Mouse (Mus musculus): Measurements from ENCODE around the gene Gm3435. TPM values are rescaled to one million over a fixed set of nuclear protein-coding genes. Genes with fewer than 3 reads are reported as not detected.
"Not testable (repeated sequence)": the region's sequence is repeated elsewhere in the genome, so short reads cannot be mapped to it uniquely, and the experiment has no call there.

The Gm3435 gene
- total RNA-seq (2021) = 1 to 10 TPM; 1.1 to 2.2 TPM
- long read RNA-seq, experiment 1, partial matches to known transcripts = 2 of 3 reads
- long read RNA-seq, experiment 1, other reads (novel, unspliced or antisense) = 1 of 3 reads
- long read RNA-seq, experiment 2, partial matches to known transcripts = 5 of 9 reads
- long read RNA-seq, experiment 2, other reads (novel, unspliced or antisense) = 2 of 9 reads

DNA sequence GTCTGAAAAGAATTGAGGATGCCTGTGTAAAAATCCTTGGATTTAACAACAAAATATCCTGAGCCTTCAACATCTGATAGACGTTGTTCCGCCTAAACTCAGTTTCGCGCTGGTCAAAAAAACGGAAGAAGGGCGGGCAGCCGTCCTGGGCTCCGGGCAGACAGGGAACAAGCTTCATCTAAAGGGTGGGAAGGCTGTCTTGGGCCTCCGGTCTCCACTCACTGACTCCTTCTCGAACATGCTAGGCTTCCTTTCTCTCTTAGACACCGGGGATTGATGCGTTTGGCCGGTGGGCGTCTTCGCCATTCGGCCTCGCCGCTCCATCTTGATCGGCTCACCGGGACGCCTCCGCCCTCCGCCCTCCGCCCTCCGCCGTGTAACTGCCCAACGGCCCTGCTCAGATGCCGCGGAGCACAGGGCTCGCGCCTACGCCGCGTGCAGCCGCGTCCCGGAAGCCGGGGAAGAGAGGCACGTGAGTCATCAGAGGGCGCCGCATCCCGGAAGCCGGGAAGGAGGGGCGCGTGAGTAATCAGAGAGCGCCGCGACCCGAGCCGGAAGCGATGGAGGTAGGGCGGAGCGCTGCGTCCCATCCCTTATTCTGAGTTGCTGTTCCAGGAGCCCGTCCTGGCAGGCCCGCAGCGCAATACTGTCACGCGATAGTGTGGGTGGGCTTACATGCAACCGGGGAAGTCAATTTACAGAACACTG lies at the start of gene Gm3435:
Gm3435 (plus strand) TSS at position 471 of the 708 bp plus-strand sequence.
- not testable (repeated sequence) for DNase-seq

DNA sequence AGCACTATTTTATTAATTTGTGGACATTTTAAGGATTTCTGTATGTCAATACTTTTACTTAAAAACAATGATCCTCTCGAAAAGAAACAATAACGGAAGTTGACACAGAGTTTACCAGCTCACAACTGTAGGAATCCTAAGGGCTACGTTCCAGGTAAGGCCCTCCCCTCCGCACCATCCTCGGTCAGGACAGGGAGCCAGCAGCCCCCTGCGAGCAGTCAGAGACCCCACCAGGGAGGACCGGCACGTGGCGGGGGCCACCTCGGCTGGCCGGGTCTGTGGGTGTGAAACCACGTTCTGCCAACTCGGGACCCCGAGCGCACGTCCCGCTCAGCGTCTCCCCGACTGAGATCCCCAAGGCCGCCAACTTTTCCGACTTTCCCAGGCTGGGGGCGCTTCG lies 49.5 kb upstream of the Gm3435 start:
- peak; percentile 33 for DNase-seq

DNA sequence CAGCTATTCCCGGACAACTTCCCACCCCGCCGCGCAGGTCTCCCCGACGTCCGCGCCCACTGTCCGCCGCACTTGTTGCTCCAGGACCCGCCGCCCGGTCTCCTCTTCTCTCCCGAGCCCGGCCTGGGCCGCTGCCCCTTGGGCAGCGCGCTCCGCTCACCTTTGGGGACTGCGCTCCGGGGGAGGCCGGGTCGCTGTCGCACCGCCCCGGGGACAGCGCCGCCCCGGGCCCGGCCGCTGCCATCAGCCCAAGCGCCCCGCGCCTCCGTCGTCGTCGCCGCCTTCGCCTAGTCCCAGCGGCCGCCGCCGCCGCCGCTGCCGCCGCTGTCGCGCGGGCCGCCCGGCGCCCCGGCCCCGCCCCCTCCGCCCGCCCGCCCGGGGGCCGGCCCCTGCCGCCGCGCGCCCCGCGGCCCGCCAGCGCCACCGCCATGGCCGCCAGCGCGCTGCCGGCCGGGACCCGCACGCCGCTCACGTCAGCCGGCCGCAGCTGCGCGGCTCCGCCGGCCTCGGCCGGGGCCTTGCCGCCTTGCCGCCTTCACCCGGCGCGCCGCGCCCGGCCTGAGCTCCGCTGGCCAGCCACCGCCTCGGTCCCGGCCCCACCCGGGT lies 48.9 kb upstream of the Gm3435 start, which contains the start of gene Phf10:
Phf10 (minus strand) TSS at position 323 of the 606 bp plus-strand sequence.
- DNase-seq = peak; percentile 49

DNA sequence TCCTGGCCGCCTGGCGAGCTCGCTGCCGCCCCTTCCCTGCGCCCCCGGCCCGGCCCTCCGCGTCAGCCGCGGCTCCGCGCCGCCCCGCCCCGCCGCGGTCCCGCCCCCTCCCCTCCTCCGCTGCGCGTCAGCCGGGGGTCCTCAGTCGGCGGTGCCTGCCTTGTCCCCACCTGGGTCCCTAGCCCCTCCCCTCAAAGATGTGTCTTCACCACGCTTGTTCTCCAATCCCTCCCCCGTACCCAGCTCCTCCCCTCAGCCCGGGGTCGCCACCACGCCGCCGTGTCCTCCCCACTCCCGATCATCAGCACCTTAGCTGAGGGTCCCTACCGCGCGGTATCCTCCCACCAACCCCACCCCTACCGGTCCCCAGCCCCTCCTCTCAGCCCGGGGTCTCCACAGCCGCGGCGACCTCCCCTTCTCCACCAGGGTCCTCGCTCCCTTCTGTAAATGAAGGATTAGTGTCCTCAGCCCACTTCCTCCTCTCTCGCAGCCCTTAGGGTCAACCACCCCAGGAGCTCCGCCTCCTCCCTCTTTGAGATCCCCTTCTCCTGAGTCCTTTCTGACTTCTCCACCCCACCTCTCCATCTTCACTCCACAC lies 48.3 kb upstream of the Gm3435 start:
- not testable (repeated sequence) for DNase-seq

DNA sequence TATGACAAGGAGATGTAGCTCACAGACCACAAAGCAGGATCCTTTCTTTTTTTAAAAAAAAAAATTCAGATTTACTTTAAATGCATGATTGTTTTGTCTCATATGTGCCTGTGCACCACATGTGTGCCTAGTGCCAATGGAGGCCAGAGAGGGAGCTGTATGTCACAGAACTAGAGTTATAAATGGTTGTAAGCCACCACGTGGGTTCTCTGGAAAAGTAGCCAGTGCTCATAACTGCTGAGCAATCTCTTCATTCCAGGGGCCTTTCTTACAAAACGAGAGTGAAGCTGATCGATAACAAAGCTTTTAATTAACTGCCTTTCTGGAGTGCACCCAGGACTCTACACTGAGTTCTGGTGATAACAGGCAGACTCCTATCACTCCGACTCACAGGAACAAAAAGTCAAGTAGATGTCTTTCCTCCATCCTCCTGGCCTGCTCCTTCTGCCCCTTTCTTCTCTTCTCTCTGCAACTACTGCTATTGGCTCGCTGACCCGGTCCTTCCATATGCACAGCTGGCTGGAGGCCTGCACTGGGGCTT lies 41.5 kb upstream of the Gm3435 start:
- DNase-seq = not testable (repeated sequence)

DNA sequence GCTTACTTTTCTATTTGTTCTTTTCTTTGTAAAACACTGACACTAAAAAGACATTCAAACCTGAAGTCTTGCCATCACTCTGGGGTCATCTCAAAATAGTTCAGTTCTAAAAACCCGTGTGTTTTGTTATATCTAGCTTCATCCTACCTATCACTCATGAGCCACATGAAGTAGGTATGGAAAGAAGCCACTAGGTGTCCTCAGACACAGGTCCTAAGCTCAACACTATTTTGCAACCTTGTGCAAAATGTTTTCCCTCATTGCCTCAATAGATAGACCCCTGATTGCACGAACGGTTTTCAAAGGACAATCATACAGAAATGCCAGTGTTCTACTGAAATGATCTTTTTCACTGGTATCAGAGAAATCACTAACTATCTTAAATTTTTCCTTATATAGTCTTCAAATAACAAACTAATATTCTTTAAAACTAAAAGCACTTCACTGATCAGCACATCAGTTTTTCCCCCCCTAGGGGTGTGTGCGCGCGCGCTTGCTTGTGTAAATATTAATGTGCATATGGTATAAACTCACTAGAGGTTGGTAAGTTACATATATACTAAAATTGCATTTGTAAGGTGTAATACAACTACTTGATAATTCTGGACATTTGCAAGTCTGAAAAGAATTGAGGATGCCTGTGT lies 32.1 kb upstream of the Gm3435 start:
- DNase-seq = not testable (repeated sequence)

DNA sequence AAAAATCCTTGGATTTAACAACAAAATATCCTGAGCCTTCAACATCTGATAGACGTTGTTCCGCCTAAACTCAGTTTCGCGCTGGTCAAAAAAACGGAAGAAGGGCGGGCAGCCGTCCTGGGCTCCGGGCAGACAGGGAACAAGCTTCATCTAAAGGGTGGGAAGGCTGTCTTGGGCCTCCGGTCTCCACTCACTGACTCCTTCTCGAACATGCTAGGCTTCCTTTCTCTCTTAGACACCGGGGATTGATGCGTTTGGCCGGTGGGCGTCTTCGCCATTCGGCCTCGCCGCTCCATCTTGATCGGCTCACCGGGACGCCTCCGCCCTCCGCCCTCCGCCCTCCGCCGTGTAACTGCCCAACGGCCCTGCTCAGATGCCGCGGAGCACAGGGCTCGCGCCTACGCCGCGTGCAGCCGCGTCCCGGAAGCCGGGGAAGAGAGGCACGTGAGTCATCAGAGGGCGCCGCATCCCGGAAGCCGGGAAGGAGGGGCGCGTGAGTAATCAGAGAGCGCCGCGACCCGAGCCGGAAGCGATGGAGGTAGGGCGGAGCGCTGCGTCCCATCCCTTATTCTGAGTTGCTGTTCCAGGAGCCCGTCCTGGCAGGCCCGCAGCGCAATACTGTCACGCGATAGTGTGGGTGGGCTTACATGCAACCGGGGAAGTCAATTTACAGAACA lies 31.5 kb upstream of the Gm3435 start, which contains the start of the genes 9030025P20Rik and Gm3417:
9030025P20Rik (plus strand) TSS at position 107 of the 677 bp plus-strand sequence.
Gm3417 (minus strand) TSS at position 429 of the 677 bp plus-strand sequence.
- DNase-seq = not testable (repeated sequence)

DNA sequence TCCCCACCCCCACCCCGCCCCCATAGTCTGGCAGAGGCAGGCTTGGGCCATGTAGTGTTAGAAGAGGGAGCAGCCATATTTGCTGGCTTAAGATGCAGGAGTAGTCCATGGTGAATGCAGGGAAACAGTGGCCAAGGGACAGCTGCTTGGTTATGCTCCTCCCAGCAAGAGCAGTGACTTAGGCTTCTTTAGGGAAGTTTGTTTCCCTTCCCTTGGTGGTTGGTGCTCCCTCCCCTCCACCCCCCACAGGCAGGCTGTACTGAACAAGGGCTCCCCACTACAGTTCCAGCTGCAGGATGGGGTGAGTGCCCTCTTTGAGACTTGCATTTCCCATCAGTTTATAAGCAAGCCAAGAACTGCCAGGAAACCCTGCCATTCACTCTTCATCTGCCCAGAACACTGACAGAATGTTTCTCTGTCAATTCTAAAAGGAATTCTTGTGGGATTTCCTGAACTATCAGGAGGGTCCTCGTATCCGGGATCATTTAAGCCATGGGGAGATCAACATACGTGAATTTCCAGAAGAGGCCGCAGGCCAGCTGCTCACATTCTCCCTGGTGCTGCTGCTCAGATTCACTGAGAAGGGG lies 19.8 kb upstream of the Gm3435 start:
- not testable (repeated sequence) for DNase-seq

DNA sequence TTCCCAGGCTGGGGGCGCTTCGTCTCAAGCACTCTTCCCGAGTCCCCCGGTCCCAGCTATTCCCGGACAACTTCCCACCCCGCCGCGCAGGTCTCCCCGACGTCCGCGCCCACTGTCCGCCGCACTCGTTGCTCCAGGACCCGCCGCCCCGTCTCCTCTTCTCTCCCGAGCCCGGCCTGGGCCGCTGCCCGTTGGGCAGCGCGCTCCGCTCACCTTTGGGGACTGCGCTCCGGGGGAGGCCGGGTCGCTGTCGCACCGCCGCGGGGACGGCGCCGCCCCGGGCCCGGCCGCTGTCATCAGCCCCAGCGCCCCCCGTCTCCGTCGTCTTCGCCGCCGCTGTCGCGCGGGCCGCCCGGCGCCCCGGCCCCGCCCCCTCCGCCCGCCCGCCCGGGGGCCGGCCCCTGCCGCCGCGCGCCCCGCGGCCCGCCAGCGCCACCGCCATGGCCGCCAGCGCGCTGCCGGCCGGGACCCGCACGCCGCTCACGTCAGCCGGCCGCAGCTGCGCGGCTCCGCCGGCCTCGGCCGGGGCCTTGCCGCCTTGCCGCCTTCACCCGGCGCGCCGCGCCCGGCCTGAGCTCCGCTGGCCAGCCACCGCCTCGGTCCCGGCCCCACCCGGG lies 17.3 kb upstream of the Gm3435 start:
- DNase-seq = not testable (repeated sequence)

DNA sequence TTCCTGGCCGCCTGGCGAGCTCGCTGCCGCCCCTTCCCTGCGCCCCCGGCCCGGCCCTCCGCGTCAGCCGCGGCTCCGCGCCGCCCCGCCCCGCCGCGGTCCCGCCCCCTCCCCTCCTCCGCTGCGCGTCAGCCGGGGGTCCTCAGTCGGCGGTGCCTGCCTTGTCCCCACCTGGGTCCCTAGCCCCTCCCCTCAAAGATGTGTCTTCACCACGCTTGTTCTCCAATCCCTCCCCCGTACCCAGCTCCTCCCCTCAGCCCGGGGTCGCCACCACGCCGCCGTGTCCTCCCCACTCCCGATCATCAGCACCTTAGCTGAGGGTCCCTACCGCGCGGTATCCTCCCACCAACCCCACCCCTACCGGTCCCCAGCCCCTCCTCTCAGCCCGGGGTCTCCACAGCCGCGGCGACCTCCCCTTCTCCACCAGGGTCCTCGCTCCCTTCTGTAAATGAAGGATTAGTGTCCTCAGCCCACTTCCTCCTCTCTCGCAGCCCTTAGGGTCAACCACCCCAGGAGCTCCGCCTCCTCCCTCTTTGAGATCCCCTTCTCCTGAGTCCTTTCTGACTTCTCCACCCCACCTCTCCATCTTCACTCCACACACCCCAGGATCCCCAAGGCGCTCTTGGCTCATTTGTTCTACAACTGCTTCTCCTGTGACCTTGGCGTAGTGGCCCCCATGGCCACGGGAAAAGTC lies 16.7 kb upstream of the Gm3435 start:
- DNase-seq = not testable (repeated sequence)

DNA sequence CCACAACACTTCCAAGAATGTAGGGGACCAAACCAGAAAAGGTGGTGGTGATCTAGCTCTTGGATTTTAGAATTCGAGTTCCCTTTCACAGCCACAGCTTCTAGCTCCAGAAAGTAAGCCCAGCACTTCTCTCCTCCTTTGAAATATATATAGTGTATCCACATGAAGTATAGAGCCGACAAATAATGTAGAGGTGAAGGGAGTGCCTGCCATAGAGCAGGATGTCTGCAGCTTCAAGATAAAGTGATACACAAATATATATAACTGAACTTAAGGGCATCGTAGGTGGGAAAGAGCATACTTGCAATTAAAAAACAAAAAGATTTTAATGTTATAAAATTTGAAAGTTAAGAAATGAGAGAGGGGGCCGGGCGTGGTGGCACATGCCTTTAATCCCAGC lies 15.8 kb upstream of the Gm3435 start:
- not testable (repeated sequence) for DNase-seq

DNA sequence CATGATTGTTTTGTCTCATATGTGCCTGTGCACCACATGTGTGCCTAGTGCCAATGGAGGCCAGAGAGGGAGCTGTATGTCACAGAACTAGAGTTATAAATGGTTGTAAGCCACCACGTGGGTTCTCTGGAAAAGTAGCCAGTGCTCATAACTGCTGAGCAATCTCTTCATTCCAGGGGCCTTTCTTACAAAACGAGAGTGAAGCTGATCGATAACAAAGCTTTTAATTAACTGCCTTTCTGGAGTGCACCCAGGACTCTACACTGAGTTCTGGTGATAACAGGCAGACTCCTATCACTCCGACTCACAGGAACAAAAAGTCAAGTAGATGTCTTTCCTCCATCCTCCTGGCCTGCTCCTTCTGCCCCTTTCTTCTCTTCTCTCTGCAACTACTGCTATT lies 9.9 kb upstream of the Gm3435 start:
- DNase-seq = not testable (repeated sequence)

DNA sequence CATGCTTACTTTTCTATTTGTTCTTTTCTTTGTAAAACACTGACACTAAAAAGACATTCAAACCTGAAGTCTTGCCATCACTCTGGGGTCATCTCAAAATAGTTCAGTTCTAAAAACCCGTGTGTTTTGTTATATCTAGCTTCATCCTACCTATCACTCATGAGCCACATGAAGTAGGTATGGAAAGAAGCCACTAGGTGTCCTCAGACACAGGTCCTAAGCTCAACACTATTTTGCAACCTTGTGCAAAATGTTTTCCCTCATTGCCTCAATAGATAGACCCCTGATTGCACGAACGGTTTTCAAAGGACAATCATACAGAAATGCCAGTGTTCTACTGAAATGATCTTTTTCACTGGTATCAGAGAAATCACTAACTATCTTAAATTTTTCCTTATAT lies 888 bp upstream of the Gm3435 start:
- not testable (repeated sequence) for DNase-seq

DNA sequence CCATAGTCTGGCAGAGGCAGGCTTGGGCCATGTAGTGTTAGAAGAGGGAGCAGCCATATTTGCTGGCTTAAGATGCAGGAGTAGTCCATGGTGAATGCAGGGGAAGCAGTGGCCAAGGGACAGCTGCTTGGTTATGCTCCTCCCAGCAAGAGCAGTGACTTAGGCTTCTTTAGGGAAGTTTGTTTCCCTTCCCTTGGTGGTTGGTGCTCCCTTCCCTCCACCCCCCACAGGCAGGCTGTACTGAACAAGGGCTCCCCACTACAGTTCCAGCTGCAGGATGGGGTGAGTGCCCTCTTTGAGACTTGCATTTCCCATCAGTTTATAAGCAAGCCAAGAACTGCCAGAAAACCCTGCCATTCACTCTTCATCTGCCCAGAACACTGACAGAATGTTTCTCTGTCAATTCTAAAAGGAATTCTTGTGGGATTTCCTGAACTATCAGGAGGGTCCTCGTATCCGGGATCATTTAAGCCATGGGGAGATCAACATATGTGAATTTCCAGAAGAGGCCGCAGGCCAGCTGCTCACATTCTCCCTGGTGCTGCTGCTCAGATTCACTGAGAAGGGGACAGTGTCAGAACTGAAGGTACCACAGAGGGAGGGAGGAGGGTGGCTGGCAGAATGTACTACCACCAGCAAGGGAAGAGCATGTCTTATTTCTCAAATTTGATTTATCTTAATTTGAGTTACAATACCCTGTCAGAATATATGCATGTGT lies 11.7 kb downstream of the Gm3435 start:
- DNase-seq = not testable (repeated sequence)

DNA sequence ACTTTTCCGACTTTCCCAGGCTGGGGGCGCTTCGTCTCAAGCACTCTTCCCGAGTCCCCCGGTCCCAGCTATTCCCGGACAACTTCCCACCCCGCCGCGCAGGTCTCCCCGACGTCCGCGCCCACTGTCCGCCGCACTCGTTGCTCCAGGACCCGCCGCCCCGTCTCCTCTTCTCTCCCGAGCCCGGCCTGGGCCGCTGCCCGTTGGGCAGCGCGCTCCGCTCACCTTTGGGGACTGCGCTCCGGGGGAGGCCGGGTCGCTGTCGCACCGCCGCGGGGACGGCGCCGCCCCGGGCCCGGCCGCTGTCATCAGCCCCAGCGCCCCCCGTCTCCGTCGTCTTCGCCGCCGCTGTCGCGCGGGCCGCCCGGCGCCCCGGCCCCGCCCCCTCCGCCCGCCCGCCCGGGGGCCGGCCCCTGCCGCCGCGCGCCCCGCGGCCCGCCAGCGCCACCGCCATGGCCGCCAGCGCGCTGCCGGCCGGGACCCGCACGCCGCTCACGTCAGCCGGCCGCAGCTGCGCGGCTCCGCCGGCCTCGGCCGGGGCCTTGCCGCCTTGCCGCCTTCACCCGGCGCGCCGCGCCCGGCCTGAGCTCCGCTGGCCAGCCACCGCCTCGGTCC lies 14.0 kb downstream of the Gm3435 start:
- DNase-seq = not testable (repeated sequence)

DNA sequence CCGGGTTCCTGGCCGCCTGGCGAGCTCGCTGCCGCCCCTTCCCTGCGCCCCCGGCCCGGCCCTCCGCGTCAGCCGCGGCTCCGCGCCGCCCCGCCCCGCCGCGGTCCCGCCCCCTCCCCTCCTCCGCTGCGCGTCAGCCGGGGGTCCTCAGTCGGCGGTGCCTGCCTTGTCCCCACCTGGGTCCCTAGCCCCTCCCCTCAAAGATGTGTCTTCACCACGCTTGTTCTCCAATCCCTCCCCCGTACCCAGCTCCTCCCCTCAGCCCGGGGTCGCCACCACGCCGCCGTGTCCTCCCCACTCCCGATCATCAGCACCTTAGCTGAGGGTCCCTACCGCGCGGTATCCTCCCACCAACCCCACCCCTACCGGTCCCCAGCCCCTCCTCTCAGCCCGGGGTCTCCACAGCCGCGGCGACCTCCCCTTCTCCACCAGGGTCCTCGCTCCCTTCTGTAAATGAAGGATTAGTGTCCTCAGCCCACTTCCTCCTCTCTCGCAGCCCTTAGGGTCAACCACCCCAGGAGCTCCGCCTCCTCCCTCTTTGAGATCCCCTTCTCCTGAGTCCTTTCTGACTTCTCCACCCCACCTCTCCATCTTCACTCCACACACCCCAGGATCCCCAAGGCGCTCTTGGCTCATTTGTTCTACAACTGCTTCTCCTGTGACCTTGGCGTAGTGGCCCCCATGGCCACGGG lies 14.7 kb downstream of the Gm3435 start:
- DNase-seq = not testable (repeated sequence)

DNA sequence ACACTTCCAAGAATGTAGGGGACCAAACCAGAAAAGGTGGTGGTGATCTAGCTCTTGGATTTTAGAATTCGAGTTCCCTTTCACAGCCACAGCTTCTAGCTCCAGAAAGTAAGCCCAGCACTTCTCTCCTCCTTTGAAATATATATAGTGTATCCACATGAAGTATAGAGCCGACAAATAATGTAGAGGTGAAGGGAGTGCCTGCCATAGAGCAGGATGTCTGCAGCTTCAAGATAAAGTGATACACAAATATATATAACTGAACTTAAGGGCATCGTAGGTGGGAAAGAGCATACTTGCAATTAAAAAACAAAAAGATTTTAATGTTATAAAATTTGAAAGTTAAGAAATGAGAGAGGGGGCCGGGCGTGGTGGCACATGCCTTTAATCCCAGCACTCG lies 15.5 kb downstream of the Gm3435 start:
- not testable (repeated sequence) for DNase-seq

DNA sequence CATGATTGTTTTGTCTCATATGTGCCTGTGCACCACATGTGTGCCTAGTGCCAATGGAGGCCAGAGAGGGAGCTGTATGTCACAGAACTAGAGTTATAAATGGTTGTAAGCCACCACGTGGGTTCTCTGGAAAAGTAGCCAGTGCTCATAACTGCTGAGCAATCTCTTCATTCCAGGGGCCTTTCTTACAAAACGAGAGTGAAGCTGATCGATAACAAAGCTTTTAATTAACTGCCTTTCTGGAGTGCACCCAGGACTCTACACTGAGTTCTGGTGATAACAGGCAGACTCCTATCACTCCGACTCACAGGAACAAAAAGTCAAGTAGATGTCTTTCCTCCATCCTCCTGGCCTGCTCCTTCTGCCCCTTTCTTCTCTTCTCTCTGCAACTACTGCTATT lies 21.4 kb downstream of the Gm3435 start:
- DNase-seq = not testable (repeated sequence)

All from gastrocnemius, postnatal 10 days (tissue).